Mouse (Mus musculus): ENCODE data around the gene Lca5l.

DNA sequence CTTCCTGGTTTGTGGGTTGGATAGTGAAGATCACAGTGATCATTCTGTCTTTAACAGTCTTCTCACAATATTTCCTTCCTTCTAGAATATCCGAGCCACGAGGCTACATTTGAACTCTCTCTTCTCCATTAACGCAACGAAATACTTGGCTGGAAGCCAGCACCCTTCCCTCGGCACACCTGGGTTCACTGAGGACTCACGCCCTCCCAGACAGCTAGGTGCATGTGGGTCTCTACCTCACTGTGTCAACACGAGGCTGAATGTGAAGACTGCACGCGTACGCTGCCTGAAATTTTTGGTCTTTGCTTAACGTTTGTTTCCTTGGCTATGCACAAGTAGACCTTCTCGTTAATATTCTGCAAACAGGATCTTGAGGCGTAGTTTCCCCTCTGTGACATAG, 36.4 kb upstream of the Lca5l start:
- TF ChIP-seq POLR2A (IDR thresholded peaks at IDR 0.05; ENCODE audit: control insufficient read depth, low read depth, low read length) (no peak), CTCF (IDR thresholded peaks at IDR 0.05; ENCODE audit: control insufficient read depth, insufficient read depth, insufficient replicate concordance, low read depth, low read length) (no peak)
